Mouse (Mus musculus) hindbrain, embryonic 12.5 days (tissue): ENCODE data around the gene R3hdm2. TPM values are rescaled to one million over a fixed set of nuclear protein-coding genes. Genes with fewer than 3 reads are reported as not detected.

Source experiments
- ATAC-seq: fragments of 200-750 bp; cut with Nextera tagmentation; 2 replicates; pipeline ENCODE4 v1.8.0; 2017; ENCODE audit warnings: moderate TSS enrichment; ENCODE audit not compliant: low FRiP score
- H3K27ac ChIP-seq: fragments of 300-500 bp; sonication (generic); 2 replicates; pipeline ENCODE4 v1.5.1; 2016; ENCODE audit warnings: mild to moderate bottlenecking
- H3K27me3 ChIP-seq: fragments of 300-500 bp; sonication (generic); 2 replicates; pipeline ENCODE4 v1.6.1; 2016; ENCODE audit warnings: mild to moderate bottlenecking
- H3K36me3 ChIP-seq: fragments of 300-500 bp; sonication (generic); 2 replicates; pipeline ENCODE4 v1.6.1; 2016; ENCODE audit warnings: mild to moderate bottlenecking
- H3K4me1 ChIP-seq: fragments of 300-500 bp; sonication (generic); 2 replicates; pipeline ENCODE4 v1.6.1; 2016
- H3K4me2 ChIP-seq: fragments of 300-500 bp; sonication (generic); replicated peaks from 2 replicates; pipeline ENCODE4 v1.6.1; 2016; ENCODE audit warnings: mild to moderate bottlenecking
- H3K4me3 ChIP-seq: fragments of 300-500 bp; sonication (generic); 2 replicates; pipeline ENCODE4 v1.5.1; 2016; ENCODE audit warnings: mild to moderate bottlenecking
- H3K9ac ChIP-seq: fragments of 300-500 bp; sonication (generic); 2 replicates; pipeline ENCODE4 v1.6.1; 2016; ENCODE audit warnings: mild to moderate bottlenecking, moderate library complexity
- H3K9me3 ChIP-seq: fragments of 300-500 bp; sonication (generic); replicated peaks from 2 replicates; pipeline ENCODE4 v1.6.1; 2016; ENCODE audit warnings: mild to moderate bottlenecking
- WGBS: fragments of 180-500 bp; shearing (Covaris S2); methylation state at CpG from one replicate; pipeline ENCODE4 v1.1.7; 2016; 5-methylcytosine and 5-hydroxymethylcytosine counted together
- polyA plus RNA-seq: library from polyadenylated mRNA; unstranded; fragments of >200 nt; fragmentation: Nextera tagmentation; extraction: Ambion mirVana; gene quantifications from 2 replicates; pipeline ENCODE4 v1.2.1, GENCODE M21; 2016

The R3hdm2 gene
- polyA plus RNA-seq, 1 experiment from 2014 or later: 39.1 TPM

- peaks cover 6% of the 10 kb centered on the region; the same call in 1 of the 2 replicates for H3K36me3 ChIP-seq
- H3K9ac ChIP-seq: peak overlapping the region; percentile 37; the same call in 1 of the 2 replicates
- H3K27ac ChIP-seq: peak overlapping the region; percentile 98
- peaks cover 65% of the 10 kb centered on the region for H3K4me1 ChIP-seq
- peak overlapping the region; percentile 32 for H3K4me3 ChIP-seq
- H3K27me3 ChIP-seq: peaks cover 63% of the 10 kb centered on the region
- H3K9me3 ChIP-seq: no peaks in the 10 kb centered on the region
- peak; percentile 4; the same call in 1 of the 2 replicates for ATAC-seq
- 5% methylated on average over 17 of the region's 17 CpGs for WGBS
- H3K4me2 ChIP-seq: peak overlapping the region; percentile 64
Observed at GRCm38 (mm10) chr10:127509837-127510701, 129.9 kb downstream of the R3hdm2 start.

GRCm38 (mm10) chr10:127510895-127511617, 130.9 kb downstream of the R3hdm2 start:
- H3K4me2 ChIP-seq: peak overlapping the region; percentile 75
- H3K36me3 ChIP-seq: peaks cover 3% of the 10 kb centered on the region; the same call in 1 of the 2 replicates
- H3K27ac ChIP-seq: peak overlapping the region; percentile 98
- peaks cover 74% of the 10 kb centered on the region for H3K4me1 ChIP-seq
- peak overlapping the region; percentile 37 for H3K4me3 ChIP-seq
- 5% methylated on average over 11 of the region's 11 CpGs for WGBS
- H3K27me3 ChIP-seq: peaks cover 72% of the 10 kb centered on the region
- no peaks in the 10 kb centered on the region for H3K9me3 ChIP-seq
- ATAC-seq: no peak
- H3K9ac ChIP-seq: peak overlapping the region; percentile 65; the same call in 1 of the 2 replicates

- Histone ChIP-seq H3K4me3 (peak overlapping the region; percentile 37), H3K9ac (peak overlapping the region; percentile 65), H3K36me3 (no peaks in the 10 kb centered on the region), H3K4me1 (peaks cover 82% of the 10 kb centered on the region), H3K27ac (peak overlapping the region; percentile 98), H3K9me3 (no peaks in the 10 kb centered on the region), H3K4me2 (peak overlapping the region; percentile 75), H3K27me3 (peaks cover 76% of the 10 kb centered on the region)
- 0% methylated on average over 44 of the region's 46 CpGs for WGBS
- ATAC-seq: peak; percentile 11; the same call in 1 of the 2 replicates
Observed at GRCm38 (mm10) chr10:127511634-127512306, 131.6 kb downstream of the R3hdm2 start.

GRCm38 (mm10) chr10:127512307-127512666, 132.2 kb downstream of the R3hdm2 start:
- Histone ChIP-seq H3K4me2 (peak overlapping the region; percentile 75), H3K9me3 (no peaks in the 10 kb centered on the region), H3K36me3 (no peaks in the 10 kb centered on the region), H3K9ac (peak overlapping the region; percentile 65), H3K27ac (peak overlapping the region; percentile 98), H3K4me3 (peak overlapping the region; percentile 37), H3K27me3 (peaks cover 71% of the 10 kb centered on the region), H3K4me1 (peaks cover 87% of the 10 kb centered on the region)
- no peak for ATAC-seq
- 5% methylated on average over 7 of the region's 7 CpGs for WGBS

GRCm38 (mm10) chr10:127512813-127513212, 132.7 kb downstream of the R3hdm2 start:
- Histone ChIP-seq H3K9me3 (no peaks in the 10 kb centered on the region), H3K4me3 (0 out of 2 replicates have a peak overlapping the region, but pooled peaks have one; percentile 10), H3K27me3 (peaks cover 71% of the 10 kb centered on the region), H3K4me1 (peaks cover 92% of the 10 kb centered on the region), H3K36me3 (peaks cover 2% of the 10 kb centered on the region; the same call in 1 of the 2 replicates), H3K4me2 (peak overlapping the region; percentile 75), H3K27ac (peak overlapping the region; percentile 98), H3K9ac (peak overlapping the region; percentile 65)
- ATAC-seq: peak; percentile 27
- under 1% methylated on average over 27 of the region's 27 CpGs for WGBS

GRCm38 (mm10) chr10:127513501-127514091, 133.5 kb downstream of the R3hdm2 start:
- peak overlapping the region; percentile 10 for H3K4me3 ChIP-seq
- under 1% methylated on average over 16 of the region's 16 CpGs for WGBS
- H3K4me2 ChIP-seq: peak overlapping the region; percentile 75
- H3K4me1 ChIP-seq: peaks cover 88% of the 10 kb centered on the region
- H3K36me3 ChIP-seq: peaks cover 10% of the 10 kb centered on the region; the same call in 1 of the 2 replicates
- peak overlapping the region; percentile 29 for H3K9ac ChIP-seq
- no peak; the same call in 1 of the 2 replicates for ATAC-seq
- peaks cover 74% of the 10 kb centered on the region for H3K27me3 ChIP-seq
- no peaks in the 10 kb centered on the region for H3K9me3 ChIP-seq
- H3K27ac ChIP-seq: peak overlapping the region; percentile 98

GRCm38 (mm10) chr10:127514111-127514698, 134.1 kb downstream of the R3hdm2 start:
- peaks cover 15% of the 10 kb centered on the region; the same call in 1 of the 2 replicates for H3K36me3 ChIP-seq
- peak overlapping the region; percentile 98 for H3K27ac ChIP-seq
- 0 out of 2 replicates have a peak overlapping the region, but pooled peaks have one; percentile 10 for H3K4me3 ChIP-seq
- 9% methylated on average over 13 of the region's 13 CpGs for WGBS
- H3K27me3 ChIP-seq: peaks cover 75% of the 10 kb centered on the region
- no peak for ATAC-seq
- H3K4me2 ChIP-seq: peak overlapping the region; percentile 75
- no peaks in the 10 kb centered on the region for H3K9me3 ChIP-seq
- no peak overlapping the region for H3K9ac ChIP-seq
- peaks cover 86% of the 10 kb centered on the region for H3K4me1 ChIP-seq

- no peaks in the 10 kb centered on the region for H3K9me3 ChIP-seq
- peak within 1 kb of the TSS; percentile 29; the same call in 1 of the 2 replicates for H3K9ac ChIP-seq
- H3K4me3 ChIP-seq: peak within 1 kb of the TSS; percentile 10; the same call in 1 of the 2 replicates
- peaks cover 70% of the 10 kb centered on the region for H3K27me3 ChIP-seq
- no peak for ATAC-seq
- H3K27ac ChIP-seq: peak within 1 kb of the TSS; percentile 98
- peak within 1 kb of the TSS; percentile 75 for H3K4me2 ChIP-seq
- H3K4me1 ChIP-seq: peaks cover 80% of the 10 kb centered on the region
- peaks cover 15% of the 10 kb centered on the region; the same call in 1 of the 2 replicates for H3K36me3 ChIP-seq
- 8% methylated on average over 6 of the region's 6 CpGs for WGBS
Observed at GRCm38 (mm10) chr10:127514764-127515163, 134.6 kb downstream of the R3hdm2 start, which contains the start of gene Ndufa4l2. Ndufa4l2 (plus strand) TSS chr10:127514967.

- no peak overlapping the region for H3K9ac ChIP-seq
- peaks cover 63% of the 10 kb centered on the region for H3K27me3 ChIP-seq
- H3K27ac ChIP-seq: peak overlapping the region; percentile 7; the same call in 1 of the 2 replicates
- peaks cover 18% of the 10 kb centered on the region; the same call in 1 of the 2 replicates for H3K36me3 ChIP-seq
- no peaks in the 10 kb centered on the region for H3K9me3 ChIP-seq
- no peak overlapping the region for H3K4me3 ChIP-seq
- H3K4me1 ChIP-seq: peaks cover 76% of the 10 kb centered on the region
- WGBS: 22% methylated on average over 9 of the region's 9 CpGs
- 0 out of 2 replicates have a peak overlapping the region, but pooled peaks have one; percentile 0 for H3K4me2 ChIP-seq
- ATAC-seq: no peak
Observed at GRCm38 (mm10) chr10:127515271-127515982, 135.3 kb downstream of the R3hdm2 start.

- Histone ChIP-seq H3K9ac (peak overlapping the region; percentile 41), H3K4me1 (peaks cover 76% of the 10 kb centered on the region), H3K4me3 (no peak overlapping the region), H3K27ac (peak overlapping the region; percentile 40; the same call in 1 of the 2 replicates), H3K4me2 (peak overlapping the region; percentile 40), H3K27me3 (peaks cover 58% of the 10 kb centered on the region), H3K9me3 (no peaks in the 10 kb centered on the region), H3K36me3 (peaks cover 18% of the 10 kb centered on the region; the same call in 1 of the 2 replicates)
- ATAC-seq: no peak
- 15% methylated on average over 8 of the region's 8 CpGs for WGBS
Observed at GRCm38 (mm10) chr10:127515983-127516459, 135.9 kb downstream of the R3hdm2 start.
